Mouse (Mus musculus): ENCODE results near the gene Gm867.

Gm867 gene

GRCm38 (mm10) chr10:75940520-75940919 is at the start of gene Gm867:
Gene Gm867, minus strand, starts transcription at chr10:75940672.
- no peak for DNase-seq (ENCODE audit: low read depth)

- DNase-seq (ENCODE audit: low read depth): no peak
Observed at GRCm38 (mm10) chr10:75979432-75979831, 39.0 kb upstream of the Gm867 start.

GRCm38 (mm10) chr10:75978835-75979157 is 38.3 kb upstream of the Gm867 start:
- DNase-seq (ENCODE audit: low read depth): no peak

DNA sequence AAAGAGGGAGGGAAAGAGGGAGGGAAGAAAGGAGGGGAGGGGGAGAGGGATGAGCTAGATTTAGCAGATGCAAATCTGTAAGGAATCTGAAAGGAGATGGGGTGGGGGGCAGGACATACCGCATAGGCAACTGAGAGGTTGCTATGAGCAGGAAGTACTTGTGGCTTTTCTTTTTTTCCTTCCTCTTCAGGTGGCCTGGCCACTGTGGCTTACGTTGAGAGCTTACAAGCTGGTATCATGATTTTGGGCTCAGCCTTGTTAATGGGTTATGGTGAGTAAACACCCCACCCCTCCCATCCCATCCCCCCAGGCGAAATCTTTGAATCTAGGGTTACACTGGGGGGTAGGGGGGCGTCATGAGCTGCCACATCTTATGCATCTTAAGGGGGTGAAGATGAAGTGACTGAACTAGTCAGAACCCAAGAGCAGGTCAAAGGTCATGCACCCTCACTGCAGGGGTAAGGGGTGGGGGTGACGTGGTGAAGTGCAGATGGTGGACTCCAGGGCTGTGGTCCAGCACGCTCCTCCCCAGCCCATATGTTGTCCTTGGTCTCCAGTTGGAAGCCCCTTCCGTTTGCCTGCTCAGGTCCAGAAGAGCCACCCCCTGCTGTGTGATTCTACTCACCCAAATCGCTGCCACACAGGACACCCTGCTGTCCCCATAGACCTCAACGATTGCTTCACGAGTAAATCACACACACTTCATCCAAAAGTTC is 37.8 kb upstream of the Gm867 start:
- peak; percentile 25 for DNase-seq (ENCODE audit: low read depth)

GRCm38 (mm10) chr10:75975216-75975615 is 34.7 kb upstream of the Gm867 start:
- peak; percentile 71 for DNase-seq (ENCODE audit: low read depth)

DNA sequence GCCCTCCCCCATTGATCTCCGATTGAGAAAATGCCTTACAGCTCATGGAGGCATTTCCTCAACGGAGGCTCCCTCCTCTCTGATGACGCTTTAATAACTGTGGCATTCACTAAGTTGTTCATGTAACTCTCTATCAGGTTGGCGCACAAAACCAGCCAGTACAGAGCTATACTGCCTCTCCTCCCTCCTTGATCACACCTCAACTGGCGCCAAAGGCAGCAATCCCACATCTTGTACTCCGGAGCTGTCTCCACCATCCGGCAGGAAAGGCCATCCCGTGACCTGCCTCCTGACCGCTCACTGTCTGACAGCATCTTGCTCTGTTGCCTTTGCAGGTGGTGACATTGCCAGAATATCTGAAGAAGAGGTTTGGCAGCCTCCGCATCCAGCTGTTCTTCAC is 33.4 kb upstream of the Gm867 start:
- no peak for DNase-seq (ENCODE audit: low read depth)

DNA sequence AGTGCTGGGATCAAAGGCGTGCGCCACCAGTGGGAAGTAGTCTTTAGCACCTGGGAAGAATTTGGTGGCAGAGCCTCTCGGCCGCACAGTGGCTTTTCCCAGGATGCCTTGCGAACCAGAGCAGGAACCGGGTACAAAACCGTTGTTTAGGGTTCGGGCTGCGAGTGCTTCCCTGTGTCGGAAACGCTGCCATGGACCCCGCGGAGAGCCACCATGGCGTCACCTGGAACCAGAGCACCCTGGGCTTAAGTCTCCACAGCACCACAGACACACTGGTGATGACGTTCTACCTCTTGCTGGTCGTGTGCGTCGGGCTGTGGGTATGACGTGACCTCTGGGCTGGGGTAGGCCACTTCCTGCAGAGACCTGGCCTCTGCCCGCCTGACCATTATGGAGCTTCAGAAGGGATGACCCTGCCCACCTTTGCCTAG is 13.9 kb upstream of the Gm867 start, which contains the start of gene Gm5134:
Gene Gm5134 (plus strand): TSS at position 134 of the 431 bp plus-strand sequence.
- DNase-seq (ENCODE audit: low read depth): peak; percentile 52

DNA sequence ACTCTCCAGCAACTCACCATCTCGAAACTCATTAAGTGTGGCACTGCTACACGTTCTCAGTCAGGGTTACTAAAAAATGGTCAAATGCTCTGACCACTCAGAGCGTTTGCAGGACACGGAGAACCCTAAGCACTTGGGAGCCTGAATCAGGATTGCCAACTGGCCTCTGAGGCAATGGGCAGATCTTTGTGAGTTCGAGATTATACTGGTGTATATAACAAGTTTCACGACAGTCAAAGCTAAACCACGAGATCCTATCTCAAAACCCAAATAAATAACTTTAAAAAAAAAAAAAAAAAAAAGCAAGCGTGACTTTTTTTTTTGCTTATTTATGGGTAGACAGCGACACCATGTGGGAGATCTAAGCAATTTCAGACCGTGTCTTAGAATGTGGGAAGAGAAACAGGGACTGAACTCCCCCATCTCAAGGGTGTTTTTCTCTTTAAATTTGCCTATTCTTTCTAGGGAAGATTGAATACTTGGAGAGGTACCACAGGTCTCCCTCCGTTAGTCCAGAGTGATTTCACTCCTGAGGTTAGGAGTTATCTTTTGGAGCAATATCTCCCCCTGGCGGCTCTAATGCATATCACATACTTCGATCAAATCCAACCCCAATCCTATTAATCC is 11.1 kb upstream of the Gm867 start:
- DNase-seq (ENCODE audit: low read depth): peak; percentile 88

DNA sequence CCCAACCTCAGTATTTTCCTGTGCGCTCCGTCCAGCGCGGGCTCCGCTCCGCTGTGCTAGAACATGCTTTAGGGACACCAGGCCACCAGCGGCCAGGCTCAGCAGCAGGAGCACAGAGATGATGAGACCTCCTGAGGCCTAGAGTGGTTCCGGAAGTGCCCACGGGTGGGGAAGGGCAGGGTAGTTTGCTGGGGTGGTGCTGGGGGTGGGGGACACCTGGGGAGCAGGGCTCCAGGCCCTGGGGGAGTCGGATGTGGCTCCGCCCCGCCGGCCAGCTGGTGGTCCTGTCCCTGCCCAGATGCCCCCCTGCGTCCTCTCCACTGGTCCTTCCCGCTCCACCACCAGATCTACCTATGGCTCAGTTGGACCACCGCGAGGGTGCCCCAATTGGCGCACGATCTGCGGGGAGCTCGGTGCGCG is 10.3 kb upstream of the Gm867 start:
- DNase-seq (ENCODE audit: low read depth): peak; percentile 32

DNA sequence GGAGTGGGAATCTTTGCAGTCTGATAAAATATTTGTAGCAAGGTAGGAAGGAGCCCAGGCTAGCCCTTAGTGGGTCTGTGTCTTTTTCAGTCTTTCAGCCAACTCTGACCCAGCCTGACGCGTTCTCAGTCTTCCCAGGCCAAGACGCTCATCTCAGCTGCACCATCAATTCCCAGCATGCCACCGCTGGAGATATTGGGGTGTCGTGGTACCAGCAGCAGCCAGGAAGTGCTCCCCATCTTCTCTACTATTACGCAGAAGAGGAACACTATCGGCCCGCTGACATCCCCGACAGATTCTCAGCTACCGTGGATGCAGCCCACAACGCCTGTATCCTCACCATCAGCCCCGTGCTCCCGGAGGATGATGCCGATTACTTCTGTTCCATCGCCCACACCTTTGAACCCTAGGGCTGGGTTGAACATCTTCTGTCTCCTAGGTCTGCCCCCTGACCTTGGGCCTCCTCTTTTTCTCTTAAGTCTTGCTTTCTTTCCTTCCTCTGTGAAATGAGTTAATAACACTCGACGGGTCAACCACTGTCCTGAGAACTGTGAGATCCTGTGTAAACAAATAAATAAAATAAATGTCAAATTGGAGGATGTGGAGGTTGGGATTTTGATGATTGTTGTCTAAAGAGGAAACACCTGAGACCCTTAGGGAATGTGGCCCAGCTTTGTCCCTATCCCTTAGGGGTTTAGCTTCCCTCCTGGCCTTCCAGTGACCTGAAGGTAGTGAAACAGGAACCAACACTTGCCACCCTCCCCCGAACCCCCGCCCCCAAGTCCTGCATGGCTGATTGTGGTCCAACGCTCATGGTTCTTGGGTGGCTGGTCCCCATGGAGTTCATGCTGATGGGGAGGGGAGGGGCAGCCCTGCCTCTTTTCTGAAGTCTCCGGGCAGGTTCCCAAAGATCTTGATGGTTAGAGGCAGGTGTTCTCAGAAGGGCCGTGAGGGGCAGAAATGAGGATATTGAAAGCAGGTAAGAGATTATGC is 8.9 kb upstream of the Gm867 start:
- DNase-seq (ENCODE audit: low read depth): no peak

DNA sequence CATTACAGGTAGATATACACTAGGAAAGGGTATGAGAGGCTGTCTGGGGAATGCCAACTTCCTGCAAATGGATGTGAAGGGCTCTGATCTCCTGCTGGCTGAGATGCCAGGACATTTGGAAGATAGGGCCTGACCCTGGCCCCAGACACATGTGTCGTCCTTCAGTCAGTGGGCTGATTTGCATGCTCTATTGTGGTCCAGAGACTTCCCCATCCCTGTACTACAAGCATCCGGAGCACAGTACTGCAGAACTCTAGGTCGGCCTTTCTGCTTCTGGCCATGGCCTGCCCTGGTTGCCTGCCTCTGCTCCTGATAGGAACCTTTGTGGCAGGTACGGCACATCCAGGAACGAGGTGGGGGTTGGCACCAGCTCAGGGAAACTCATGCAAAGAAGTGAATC is 7.6 kb upstream of the Gm867 start:
- DNase-seq (ENCODE audit: low read depth): no peak

GRCm38 (mm10) chr10:75945896-75946295 is 5.4 kb upstream of the Gm867 start:
- DNase-seq (ENCODE audit: low read depth): no peak

DNA sequence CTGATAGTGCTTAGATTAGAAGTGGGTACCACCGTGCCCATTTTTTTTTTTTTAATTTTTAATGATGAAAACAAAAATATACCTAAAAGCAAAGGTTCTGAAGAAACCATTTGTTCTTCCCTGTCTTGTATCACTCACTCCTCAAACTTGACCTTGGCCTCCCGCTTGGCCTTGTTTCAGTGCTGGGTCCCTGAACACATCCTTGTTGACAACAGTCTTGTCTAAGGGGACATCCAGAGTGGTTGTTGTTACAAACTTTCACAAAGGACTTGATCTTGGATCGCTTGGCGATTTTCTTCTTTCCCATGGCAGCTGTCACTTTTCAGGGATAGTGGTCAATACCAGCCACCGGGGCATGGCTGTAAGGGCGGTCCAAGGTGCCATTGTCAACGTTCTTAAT is 4.7 kb upstream of the Gm867 start:
- DNase-seq (ENCODE audit: low read depth): no peak

DNA sequence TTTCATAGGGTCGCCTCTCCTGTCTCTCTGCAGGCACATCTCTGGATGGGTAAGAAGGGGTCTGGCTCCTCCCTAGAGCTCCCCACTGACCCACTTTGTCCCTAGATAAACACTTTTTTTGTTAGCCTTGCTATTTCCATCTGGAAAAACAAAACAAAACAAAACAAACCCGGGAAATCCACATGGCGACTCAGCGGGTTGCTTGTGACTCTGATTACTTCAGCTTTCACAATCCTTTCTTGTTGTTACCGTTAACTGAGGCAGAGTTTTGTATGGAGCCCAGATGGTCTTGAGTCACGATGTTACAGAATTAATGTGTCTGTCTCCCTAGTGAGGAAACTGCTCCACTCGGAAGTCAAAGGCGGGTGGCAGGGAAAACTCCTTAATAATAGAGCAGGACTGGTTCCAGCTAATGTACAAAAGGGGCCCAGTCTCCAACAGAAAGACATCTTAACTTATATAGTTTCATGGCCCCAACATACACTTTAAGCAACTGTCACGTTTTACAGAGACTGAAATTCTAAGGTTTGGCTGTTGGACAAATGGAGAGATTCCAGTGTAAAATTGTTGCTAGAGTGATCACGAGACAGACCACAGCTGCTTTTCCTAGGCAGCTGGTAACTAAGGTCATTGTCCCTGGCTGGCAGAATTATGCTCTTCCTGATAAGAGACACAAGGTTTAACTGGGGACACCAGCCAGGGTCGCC is 3.7 kb upstream of the Gm867 start:
- no peak for DNase-seq (ENCODE audit: low read depth)

DNA sequence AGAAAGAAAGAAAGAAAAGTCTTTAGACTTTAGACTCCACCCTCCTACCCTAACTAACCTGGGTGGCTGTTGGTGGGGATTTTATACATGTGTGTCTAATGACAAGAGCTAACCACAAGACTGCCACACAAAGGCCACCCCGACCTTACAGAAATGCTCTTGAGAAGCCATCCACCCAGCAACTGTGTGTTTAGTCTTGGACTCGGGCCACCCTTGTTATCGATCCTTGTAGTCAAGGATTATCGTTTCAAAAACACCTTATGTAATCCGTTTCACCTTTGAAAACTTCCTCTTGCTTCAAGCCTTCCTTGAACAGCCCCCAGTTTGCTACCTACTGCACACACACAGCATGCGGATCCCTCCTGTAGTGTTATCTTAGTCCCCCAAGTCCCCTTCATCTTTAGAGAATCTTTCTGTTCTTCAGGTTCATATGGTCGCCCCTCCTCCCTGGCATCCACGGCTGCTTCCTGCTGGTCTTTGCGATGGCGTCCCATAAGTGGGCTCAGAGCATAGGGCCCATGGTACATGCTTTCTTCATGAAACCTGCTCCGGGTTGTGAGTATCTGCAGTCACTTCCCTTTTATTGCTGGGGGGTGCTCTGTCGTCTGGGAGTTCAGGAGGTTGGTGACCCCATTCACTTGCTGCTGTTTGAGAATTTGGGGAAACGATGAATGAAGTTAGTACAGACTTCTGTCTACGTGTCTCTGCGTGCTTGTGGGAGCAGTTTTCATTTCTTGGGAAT is 2.4 kb upstream of the Gm867 start, which contains the start of gene Vpreb3:
Gene Vpreb3 (plus strand): TSS at position 322 of the 742 bp plus-strand sequence.
- DNase-seq (ENCODE audit: low read depth): no peak

DNA sequence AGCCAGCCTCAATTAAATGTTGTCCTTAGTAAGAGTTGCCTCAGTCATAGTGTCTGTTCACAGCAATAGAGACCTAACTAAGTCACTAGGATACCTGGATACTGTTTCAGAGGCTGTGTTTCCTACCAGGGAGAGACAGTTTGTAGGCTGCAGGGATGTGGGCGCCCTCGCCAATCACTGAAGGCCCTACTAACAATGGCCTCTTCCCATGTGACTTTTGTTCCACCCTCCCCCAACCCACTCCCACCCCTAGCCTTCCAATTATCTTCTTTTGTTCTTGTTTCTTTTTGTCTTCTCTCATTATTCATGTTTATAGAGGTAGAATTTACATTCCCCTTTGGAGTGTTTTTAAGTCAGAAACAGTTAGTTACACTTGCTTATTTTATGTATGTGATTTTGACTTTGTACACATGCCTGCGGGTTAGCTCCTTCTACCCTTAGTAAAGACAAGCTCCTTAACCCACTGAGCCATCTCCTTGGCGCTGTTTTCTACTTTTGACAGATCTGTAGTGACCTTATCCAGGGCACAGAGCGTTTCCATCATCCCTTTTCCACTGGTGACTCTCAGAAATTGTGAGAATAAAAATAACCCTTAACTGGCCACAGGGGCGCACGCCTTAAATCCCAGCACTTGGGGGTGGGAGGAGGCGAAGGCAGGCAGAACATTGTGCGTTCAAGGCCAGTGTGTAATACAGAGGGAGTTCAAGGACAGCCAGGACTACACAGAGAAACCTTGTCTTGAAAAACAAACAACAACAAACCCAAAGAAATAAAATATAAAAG is 761 bp upstream of the Gm867 start:
- no peak for DNase-seq (ENCODE audit: low read depth)

DNA sequence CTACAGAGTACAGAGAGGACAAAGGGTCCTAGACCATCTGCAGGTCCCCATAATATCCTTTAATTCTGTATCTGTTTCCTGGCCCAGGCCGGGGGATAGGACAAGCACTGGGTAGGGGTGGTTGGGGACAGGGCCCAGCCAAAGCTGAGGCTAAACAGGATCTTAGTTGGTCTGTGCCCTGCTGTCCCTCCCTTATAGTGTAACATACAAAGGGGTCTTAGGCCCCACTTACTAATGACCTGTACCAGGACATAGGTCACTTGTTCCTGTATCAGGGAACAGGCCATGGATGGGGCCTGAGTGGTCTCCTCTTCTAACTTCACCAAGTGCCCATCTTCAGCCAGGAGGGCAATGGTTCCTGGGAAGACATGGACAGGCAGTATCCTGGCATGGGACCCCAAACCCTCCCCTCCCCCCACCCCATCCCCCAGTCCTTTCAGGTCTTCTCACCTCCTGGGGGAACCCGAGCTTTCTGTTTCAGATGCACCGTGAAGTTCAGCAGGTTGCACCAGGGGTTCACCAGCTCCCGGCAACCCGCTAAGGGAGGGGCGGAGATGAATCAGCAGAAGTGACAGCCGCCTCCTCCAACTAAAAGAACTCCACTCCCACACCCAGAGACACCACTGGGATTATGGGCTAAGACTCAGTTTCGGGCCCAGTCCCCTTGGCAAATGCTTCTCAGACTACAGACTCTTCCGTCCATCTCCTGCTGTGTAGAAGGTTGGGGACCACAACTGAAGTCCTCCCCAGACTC is 814 bp downstream of the Gm867 start:
- DNase-seq (ENCODE audit: low read depth): no peak

DNA sequence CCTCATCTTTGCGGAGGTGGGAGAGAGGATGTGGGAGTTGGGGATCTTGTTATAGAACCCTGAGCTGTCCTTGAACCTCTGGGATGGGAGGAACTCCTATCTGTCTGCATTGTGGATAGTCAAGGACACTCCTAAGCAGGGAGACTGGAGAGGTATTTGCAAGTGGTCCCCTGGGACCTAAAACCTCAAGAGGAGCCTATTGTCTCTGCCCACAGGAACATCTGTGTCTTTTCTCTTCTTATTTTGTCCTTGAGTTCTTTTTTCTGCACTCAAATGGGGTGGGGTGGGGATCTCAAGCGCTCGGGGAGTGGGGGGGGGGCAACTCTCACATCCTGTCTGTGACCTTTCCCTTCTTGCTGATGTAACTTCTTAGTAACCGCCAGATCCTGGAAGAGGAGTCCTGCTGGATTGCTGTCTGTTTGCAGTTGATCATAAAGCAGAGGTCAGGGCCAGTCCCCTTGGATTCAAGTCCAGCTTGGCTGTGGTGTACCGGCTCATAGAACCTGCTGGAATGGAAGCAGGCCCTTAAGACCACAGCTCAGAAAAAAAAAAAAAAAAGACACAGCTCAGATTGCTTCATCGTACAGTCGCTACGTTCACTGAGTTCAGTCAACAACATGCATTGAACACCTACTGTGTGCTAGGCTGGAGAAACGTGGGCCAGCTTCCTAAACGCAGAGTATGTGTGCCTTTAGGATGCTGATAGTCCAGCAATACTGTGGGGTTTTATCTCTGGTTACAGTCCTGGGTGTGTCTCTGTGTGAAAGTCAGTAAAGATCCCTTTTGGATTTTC is 2.4 kb downstream of the Gm867 start:
- DNase-seq (ENCODE audit: low read depth): peak; percentile 44

All from naive thymus-derived CD4-positive, alpha-beta T cell, adult 2 months (primary cell).